Mouse (Mus musculus) G1E (cell line): Measurements from ENCODE around the gene Zfp668.

Source experiments
- CTCF ChIP-seq: IDR thresholded peaks from 2 replicates; pipeline ENCODE4 v1.5.1; 2012; ENCODE audit warnings: low read depth, low read length, inconsistent platforms, mixed read lengths
- GATA1 ChIP-seq: IDR thresholded peaks from 2 replicates; pipeline ENCODE4 v1.6.1; 2012; ENCODE audit warnings: borderline replicate concordance, low read length, inconsistent platforms, mixed read lengths
- GATA2 ChIP-seq: IDR thresholded peaks from 2 replicates; pipeline ENCODE4 v1.6.1; 2012; ENCODE audit warnings: low read depth, low read length, inconsistent platforms, borderline replicate concordance
- POLR2AphosphoS5 ChIP-seq: IDR thresholded peaks from 2 replicates; pipeline ENCODE4 v1.6.1; 2012; ENCODE audit warnings: low read depth, low read length, inconsistent platforms; ENCODE audit not compliant: insufficient replicate concordance
- TAL1 ChIP-seq: conservative IDR thresholded peaks from 2 replicates; pipeline ENCODE4 v1.6.1; 2012; ENCODE audit warnings: low read depth, low read length, inconsistent platforms, mixed read lengths

DNA sequence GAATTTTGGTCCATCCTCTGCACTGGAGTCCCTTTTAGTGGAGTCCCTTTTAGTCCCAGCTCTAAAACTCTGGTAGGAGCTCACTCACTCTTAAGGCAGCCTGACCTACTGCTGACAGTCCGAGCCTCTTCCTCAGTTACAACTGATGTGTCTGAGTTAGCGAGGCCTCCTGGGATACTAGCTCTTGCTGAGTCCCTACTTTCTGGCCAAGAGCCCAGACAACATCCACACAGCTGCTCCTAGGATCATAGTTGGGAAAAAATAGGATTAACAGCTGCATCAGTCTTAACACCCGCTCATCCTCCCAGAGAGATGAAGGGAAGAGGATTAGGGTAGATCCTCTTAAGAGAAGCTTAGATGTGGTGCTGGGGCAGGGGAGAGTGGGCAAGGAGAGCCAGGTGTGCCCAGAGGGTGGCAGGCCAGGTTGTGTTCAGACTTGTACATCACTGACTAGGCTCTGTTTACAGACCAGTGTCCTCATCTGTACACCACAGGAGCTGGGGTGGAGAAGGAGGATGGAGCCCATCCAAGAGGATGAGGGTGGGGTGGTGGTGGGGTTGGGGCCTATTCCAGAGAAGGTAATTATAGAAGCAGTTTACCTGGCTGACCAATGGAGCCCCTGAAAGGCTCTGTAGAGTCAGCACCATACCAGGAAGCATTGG is 7.3 kb downstream of the Zfp668 start:
- TF ChIP-seq CTCF, result no peak
- TF ChIP-seq GATA1, result no peak
- no peak for TF ChIP-seq TAL1
- no peak for TF ChIP-seq POLR2AphosphoS5
- TF ChIP-seq GATA2, result no peak
